Mouse (Mus musculus): Measurements from ENCODE around the gene Cox14.
"Not testable (repeated sequence)": the region's sequence is repeated elsewhere in the genome, so short reads cannot be mapped to it uniquely, and the experiment has no call there.

Gene Cox14

GRCm38 (mm10) chr15:99727039-99727438 lies 1.6 kb downstream of the Cox14 start:
- DNase-seq (ENCODE audit: low spot score in 2 of 2): not testable (repeated sequence)

DNA sequence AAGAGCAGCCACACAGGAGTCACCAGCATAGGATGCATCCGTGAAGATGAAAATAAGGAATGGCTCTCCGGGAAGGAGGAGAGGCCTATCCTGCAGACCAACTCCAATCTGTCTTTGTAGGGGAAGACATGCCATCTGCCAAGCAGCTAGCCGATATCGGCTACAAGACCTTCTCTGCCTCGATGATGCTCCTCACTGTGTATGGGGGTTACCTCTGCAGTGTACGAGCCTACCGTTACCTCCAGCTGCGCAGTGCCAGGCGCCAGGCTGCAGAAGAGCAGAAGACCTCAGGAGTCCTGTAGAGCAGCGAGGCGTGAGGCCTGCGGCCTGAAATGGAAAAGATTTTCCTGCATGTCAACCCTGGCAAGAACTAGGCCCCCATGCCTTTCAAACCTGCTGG lies 2.1 kb downstream of the Cox14 start:
- no peak for DNase-seq (ENCODE audit: low spot score in 2 of 2)

GRCm38 (mm10) chr15:99728211-99728610 lies 2.8 kb downstream of the Cox14 start:
- no peak for DNase-seq (ENCODE audit: low spot score in 2 of 2)

DNA sequence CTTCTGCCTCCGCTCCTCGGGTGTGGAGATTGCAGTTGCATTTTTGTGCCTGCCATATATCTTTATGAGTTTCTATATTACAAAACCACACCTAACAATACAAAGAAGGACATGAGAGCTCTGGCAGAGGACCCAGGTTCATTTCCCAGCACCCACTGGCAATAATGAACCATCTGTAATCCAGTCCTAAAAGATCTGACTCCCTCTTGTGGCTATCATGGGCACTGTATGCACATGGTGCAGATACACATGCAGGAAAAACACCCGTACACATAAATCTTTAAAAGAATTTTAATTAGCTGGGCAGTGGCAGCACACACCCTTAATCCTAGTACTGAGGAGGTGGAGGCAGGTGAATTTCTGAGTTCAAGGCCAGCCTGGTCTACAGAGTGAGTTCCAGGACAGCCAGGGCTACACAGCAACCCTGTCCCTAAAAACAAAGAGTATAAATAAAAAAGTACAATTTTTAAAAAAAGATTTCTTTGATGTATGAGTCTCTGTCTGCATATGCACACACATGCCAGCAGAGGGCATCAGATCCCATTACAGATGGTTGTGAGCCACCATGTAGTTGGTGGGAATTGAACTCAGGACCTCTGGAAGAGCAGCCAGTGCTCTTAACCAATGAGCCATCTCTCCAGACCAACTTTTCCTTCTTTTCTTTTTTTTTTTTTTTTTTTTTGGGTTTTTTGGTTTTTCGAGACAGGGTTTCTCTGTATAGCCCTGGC lies 3.8 kb downstream of the Cox14 start:
- DNase-seq (ENCODE audit: low spot score in 2 of 2): no peak

- DNase-seq (ENCODE audit: low spot score in 2 of 2): no peak
These were observed 5.7 kb downstream of the Cox14 start for GRCm38 (mm10) chr15:99731167-99731566.

GRCm38 (mm10) chr15:99731678-99732077 lies 6.3 kb downstream of the Cox14 start:
- DNase-seq (ENCODE audit: low spot score in 2 of 2): no peak

DNA sequence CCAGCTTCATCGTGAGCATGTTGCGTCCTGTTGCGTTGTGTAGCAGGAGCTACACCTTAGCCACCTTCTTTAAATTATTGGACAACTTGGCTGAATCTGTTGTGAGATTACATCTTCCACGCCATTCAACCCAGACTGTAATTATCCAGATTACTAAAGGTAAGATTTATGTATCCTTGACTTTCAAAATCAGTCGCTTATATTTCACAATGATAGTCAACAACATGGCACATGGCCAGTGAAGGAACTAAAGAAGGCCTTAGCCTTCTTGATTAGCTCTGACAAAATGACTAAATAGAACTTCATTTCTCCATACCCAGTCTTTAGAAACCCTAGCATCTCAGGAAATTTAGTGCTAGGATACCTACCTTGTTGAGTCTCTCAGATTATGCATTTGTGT lies 7.8 kb downstream of the Cox14 start:
- no peak for DNase-seq (ENCODE audit: low spot score in 2 of 2)

- DNase-seq (ENCODE audit: low spot score in 2 of 2): peak; percentile 100
These were observed 10.2 kb downstream of the Cox14 start for GRCm38 (mm10) chr15:99735631-99736030.

DNA sequence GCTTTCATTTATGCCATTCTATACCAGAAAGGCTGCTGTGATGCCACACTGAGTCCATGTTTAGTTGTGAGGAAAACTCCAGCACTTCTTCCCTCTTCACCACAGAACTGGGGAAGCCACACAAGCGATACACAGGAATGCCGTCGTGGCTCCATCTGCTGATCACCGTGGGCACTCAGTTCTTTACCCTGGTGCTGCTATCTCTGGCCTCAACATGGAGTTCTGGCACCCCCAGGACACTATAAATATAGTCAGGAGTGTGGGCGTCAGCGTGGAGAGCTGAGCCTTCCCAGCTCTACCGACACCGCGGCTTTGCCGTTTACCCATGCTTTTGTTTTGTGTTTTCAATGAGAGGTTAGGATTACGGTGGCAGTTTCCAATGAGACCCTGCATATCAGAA lies 11.3 kb downstream of the Cox14 start:
- DNase-seq (ENCODE audit: low spot score in 2 of 2): no peak

GRCm38 (mm10) chr15:99740229-99740628 lies 14.8 kb downstream of the Cox14 start:
- DNase-seq (ENCODE audit: low spot score in 2 of 2): no peak

DNA sequence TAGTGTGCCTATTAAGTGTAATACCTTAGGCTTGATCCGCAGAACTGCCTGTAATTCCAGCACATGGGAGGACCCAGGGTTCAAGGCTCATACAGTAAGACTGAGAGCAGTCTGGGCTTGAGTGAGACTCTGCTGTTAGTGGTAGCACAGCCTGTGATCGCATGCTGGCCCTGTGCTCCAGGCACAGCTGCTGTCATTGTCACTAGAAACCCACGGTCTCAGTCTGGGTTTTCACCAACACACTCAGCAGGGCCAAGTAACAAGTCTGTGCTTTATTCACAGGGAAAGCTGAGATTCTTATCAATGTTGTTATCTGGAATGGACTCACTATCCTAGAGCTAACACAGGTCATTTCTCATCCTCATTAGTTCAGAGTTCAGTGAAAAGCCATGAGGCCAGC lies 28.8 kb downstream of the Cox14 start:
- DNase-seq (ENCODE audit: low spot score in 2 of 2): no peak

DNA sequence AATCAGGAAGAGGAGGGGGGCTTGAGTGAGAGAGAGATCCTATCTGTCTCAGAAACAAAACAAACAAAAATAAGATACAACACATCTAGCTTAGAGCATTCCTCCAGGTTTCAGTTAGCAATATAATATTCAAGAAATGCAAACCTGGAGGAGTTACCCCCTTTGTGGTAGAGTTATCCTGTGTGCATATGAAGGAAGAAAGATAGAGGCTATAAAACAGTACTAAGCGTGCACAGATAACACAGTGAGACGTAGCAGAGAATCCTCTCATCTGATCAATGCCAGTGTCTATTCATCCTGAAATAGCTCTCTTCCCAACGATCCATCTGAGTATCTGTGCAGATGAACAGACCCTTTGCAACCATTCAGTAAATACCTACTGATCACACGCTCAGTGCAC lies 42.0 kb downstream of the Cox14 start:
- DNase-seq (ENCODE audit: low spot score in 2 of 2): no peak

DNA sequence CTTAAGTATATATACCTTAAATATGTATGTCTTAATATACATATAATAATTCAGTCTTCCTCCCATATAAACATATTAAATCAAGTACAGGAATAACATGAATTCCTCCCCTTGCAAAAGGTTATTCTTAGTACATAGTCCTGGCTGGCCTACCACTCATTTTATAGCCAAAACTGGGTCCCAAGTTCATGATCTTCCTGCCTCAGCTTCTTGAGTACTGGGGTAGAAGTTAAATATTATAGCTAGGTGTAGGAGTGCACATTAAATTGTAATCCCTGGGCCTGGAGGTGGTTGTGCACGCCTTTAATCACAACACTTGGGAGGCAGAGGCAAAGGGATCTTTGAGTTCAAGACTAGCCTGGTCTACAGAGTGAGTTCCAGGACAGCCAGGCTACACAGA lies 43.3 kb downstream of the Cox14 start:
- no peak for DNase-seq (ENCODE audit: low spot score in 2 of 2)

DNA sequence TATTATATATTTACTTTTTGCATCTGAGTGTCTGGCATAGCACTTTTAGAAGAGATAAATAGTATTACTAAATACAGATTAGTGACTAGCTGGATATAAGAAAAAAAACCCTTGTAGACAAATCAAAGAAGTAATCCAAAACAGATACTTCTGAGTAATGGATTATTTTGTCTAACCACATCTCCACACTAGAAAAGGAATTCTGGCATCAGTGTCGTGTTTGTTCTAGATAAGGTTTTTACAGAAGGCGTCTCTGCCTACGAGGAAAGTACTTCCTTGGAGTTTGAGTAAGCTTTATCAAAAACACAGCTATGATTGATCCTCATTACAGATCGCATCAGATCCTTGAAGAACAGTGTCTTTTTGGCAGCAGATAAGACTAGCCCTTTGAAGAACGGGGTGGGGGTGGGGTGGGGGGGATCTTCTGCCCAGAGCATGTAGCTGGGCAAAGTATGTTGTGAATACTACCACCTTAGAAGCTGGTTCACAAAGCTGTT lies 45.6 kb downstream of the Cox14 start:
- DNase-seq (ENCODE audit: low spot score in 2 of 2): no peak

- DNase-seq (ENCODE audit: low spot score in 2 of 2): peak in 1 of 2 experiments; percentile 14
These were observed 46.3 kb downstream of the Cox14 start for GRCm38 (mm10) chr15:99771601-99772276.

- peak; percentile 74 to 87 for DNase-seq (ENCODE audit: low spot score in 2 of 2)
These were observed 47.0 kb downstream of the Cox14 start for GRCm38 (mm10) chr15:99772277-99772880.

DNA sequence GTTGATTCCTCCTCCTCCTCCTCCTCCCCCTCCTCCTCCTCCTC lies 47.3 kb downstream of the Cox14 start, which contains the start of gene Cers5:
Gene Cers5, minus strand, starts transcription at position 5 of the 44 bp plus-strand sequence.
- DNase-seq (ENCODE audit: low spot score in 2 of 2): not testable (repeated sequence)

DNA sequence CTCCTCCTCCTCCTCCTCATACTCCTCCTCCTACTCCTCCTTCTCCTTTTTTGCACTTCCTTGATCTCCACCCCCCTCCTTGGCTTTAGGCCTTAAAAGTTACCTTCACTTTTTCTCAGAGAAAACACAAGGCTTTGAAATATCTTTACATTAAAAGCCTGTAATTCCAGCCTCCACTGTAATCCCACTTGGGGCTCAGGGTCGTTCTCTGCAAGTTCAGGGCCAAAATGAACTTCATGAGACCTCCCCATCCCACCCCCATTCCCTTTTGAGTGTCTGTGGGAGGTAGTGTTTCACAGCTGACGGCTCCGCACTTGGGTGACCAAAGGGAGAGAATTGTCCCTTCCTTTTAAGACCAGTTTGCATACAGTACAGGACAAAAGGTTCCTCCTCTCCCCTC lies 47.5 kb downstream of the Cox14 start:
- DNase-seq (ENCODE audit: low spot score in 2 of 2): no peak

Data from spleen, postnatal 4 days (tissue).